Mouse (Mus musculus) myocyte (in vitro differentiated cells): Measurements from ENCODE around the gene Gm49337. TPM values are rescaled to one million over a fixed set of nuclear protein-coding genes. Genes with fewer than 3 reads are reported as not detected.

Experiments used
- H3K27me3 ChIP-seq: one replicate; pipeline ENCODE4 v1.6.1; 2011; ENCODE audit not compliant: control insufficient read depth, insufficient read depth, insufficient read length
- H3K36me3 ChIP-seq: one replicate; pipeline ENCODE4 v1.6.1; 2011; ENCODE audit not compliant: control insufficient read depth, insufficient read depth
- H3K4me2 ChIP-seq: one replicate; pipeline ENCODE4 v1.6.1; 2011; ENCODE audit warnings: low read depth, control low read depth
- H3K4me3 ChIP-seq: one replicate; pipeline ENCODE4 v1.5.1; 2011; ENCODE audit warnings: mild to moderate bottlenecking, control low read depth, moderate library complexity
- H3K79me2 ChIP-seq: one replicate; pipeline ENCODE4 v1.6.1; 2011; ENCODE audit not compliant: control insufficient read depth, insufficient read depth
- H3ac ChIP-seq: one replicate; pipeline ENCODE4 v1.6.1; 2011; ENCODE audit not compliant: control insufficient read depth, insufficient read length
- CEBPB ChIP-seq: IDR thresholded peaks from 2 replicates; pipeline ENCODE4 v1.6.1; 2011; ENCODE audit warnings: mild to moderate bottlenecking, moderate library complexity; ENCODE audit not compliant: poor library complexity, insufficient read depth, severe bottlenecking
- E2F4 ChIP-seq: IDR thresholded peaks from one replicate; pipeline ENCODE4 v1.6.1; 2011; ENCODE audit warnings: mild to moderate bottlenecking, control low read depth, moderate library complexity; ENCODE audit not compliant: insufficient read depth
- MAX ChIP-seq: IDR thresholded peaks from one replicate; pipeline ENCODE4 v1.6.1; 2011; ENCODE audit warnings: low read depth, mild to moderate bottlenecking, control low read depth
- MYOD1 ChIP-seq, 3 experiments: IDR thresholded peaks; one replicate each; pipeline ENCODE4 v1.6.1; 2011; ENCODE audit warnings: control low read depth in 2 of 3, low read depth in 2 of 3, mild to moderate bottlenecking in 2 of 3, moderate library complexity in 1 of 3; ENCODE audit not compliant: insufficient read length in 2 of 3, control insufficient read depth in 1 of 3
- MYOG ChIP-seq, 3 experiments: IDR thresholded peaks; one replicate each; pipeline ENCODE4 v1.6.1; 2011; ENCODE audit warnings: control low read depth in 2 of 3, low read depth in 2 of 3, mild to moderate bottlenecking in 2 of 3; ENCODE audit not compliant: insufficient read length in 2 of 3, control insufficient read depth in 1 of 3, insufficient read depth in 1 of 3
- POLR2A ChIP-seq: IDR thresholded peaks from one replicate; pipeline ENCODE4 v1.6.1; 2011; ENCODE audit warnings: low read depth, mild to moderate bottlenecking, control low read depth, moderate library complexity; ENCODE audit not compliant: insufficient read length
- POLR2AphosphoS2 ChIP-seq: IDR thresholded peaks from one replicate; pipeline ENCODE4 v1.6.1; 2011; ENCODE audit warnings: low read depth, control low read depth; ENCODE audit not compliant: insufficient read length
- REST ChIP-seq: IDR thresholded peaks from one replicate; pipeline ENCODE4 v1.6.1; 2011; ENCODE audit warnings: mild to moderate bottlenecking, control low read depth, moderate library complexity; ENCODE audit not compliant: insufficient read depth, insufficient read length
- SRF ChIP-seq: IDR thresholded peaks from one replicate; pipeline ENCODE4 v1.6.1; 2011; ENCODE audit warnings: low read depth; ENCODE audit not compliant: control insufficient read depth, insufficient read length
- TCF12 ChIP-seq: IDR thresholded peaks from one replicate; pipeline ENCODE4 v1.6.1; 2011; ENCODE audit warnings: mild to moderate bottlenecking, control low read depth; ENCODE audit not compliant: poor library complexity, insufficient read depth, severe bottlenecking
- TCF3 ChIP-seq: IDR thresholded peaks from one replicate; pipeline ENCODE4 v1.6.1; 2011; ENCODE audit warnings: low read depth, control low read depth; ENCODE audit not compliant: insufficient read length
- USF1 ChIP-seq: IDR thresholded peaks from one replicate; pipeline ENCODE4 v1.6.1; 2011; ENCODE audit warnings: low read depth, mild to moderate bottlenecking, control low read depth, moderate library complexity
- polyA plus RNA-seq: library from polyadenylated mRNA; unstranded; fragments of >200 nt; fragmentation: generic; extraction: Trizol; gene quantifications from one replicate; pipeline ENCODE4 v1.2.1, GENCODE M21; 2012; ENCODE audit warnings: missing spikeins

Gm49337 gene
- polyA plus RNA-seq, 1 experiment: not detected

GRCm38 (mm10) chr4:116141736-116142135 is 31.4 kb upstream of the Gm49337 start:
- H3K27me3 ChIP-seq: no peaks in the 10 kb centered on the region
- peaks cover under 1% of the 10 kb centered on the region for H3K36me3 ChIP-seq
- no peaks in the 10 kb centered on the region for H3K79me2 ChIP-seq
- TF ChIP-seq TCF3: no peak
- TF ChIP-seq SRF: no peak
- no peak for TF ChIP-seq MAX
- no peak for TF ChIP-seq POLR2A
- no peak for TF ChIP-seq POLR2AphosphoS2
- no peak for TF ChIP-seq TCF12
- TF ChIP-seq MYOD1 (IDR thresholded peaks at IDR 0.05; ENCODE audit: control insufficient read depth in 1 of 3, insufficient read length in 2 of 3, low read depth in 2 of 3): no peak
- no peak for TF ChIP-seq USF1
- TF ChIP-seq CEBPB: no peak
- no peak for TF ChIP-seq REST
- no peak for TF ChIP-seq E2F4
- H3K4me3 ChIP-seq: no peak overlapping the region
- H3K4me2 ChIP-seq: no peak overlapping the region
- H3ac ChIP-seq: no peak overlapping the region

- Histone ChIP-seq H3K4me3 (no peak overlapping the region), H3K79me2 (no peaks in the 10 kb centered on the region), H3K27me3 (no peaks in the 10 kb centered on the region), H3ac (no peak overlapping the region), H3K36me3 (no peaks in the 10 kb centered on the region), H3K4me2 (no peak overlapping the region)
- TF ChIP-seq MAX: no peak
- TF ChIP-seq SRF: no peak
- no peak for TF ChIP-seq USF1
- no peak for TF ChIP-seq MYOG (IDR thresholded peaks at IDR 0.05; ENCODE audit: control insufficient read depth in 1 of 3, insufficient read depth in 1 of 3, insufficient read length in 2 of 3, low read depth in 2 of 3)
- TF ChIP-seq CEBPB: no peak
- no peak for TF ChIP-seq POLR2AphosphoS2
Measured at GRCm38 (mm10) chr4:116142269-116142668, 30.9 kb upstream of the Gm49337 start.

- H3K27me3 ChIP-seq: no peaks in the 10 kb centered on the region
- peak overlapping the region; percentile 46 for H3K4me3 ChIP-seq
- no peak overlapping the region for H3ac ChIP-seq
- TF ChIP-seq TCF3 (no peak), TCF12 (no peak), POLR2A (no peak), MYOD1 (IDR thresholded peaks at IDR 0.05; ENCODE audit: control insufficient read depth in 1 of 3, insufficient read length in 2 of 3, low read depth in 2 of 3) (no peak), MAX (no peak), POLR2AphosphoS2 (no peak), CEBPB (no peak), E2F4 (no peak), USF1 (no peak)
- peak overlapping the region; percentile 77 for H3K4me2 ChIP-seq
- H3K79me2 ChIP-seq: no peaks in the 10 kb centered on the region
- H3K36me3 ChIP-seq: no peaks in the 10 kb centered on the region
Measured at GRCm38 (mm10) chr4:116143317-116143811, 29.8 kb upstream of the Gm49337 start.

GRCm38 (mm10) chr4:116143891-116144717 is 29.1 kb upstream of the Gm49337 start:
- Histone ChIP-seq H3ac (peak overlapping the region; percentile 2), H3K4me3 (peak overlapping the region; percentile 46), H3K27me3 (no peaks in the 10 kb centered on the region), H3K36me3 (no peaks in the 10 kb centered on the region), H3K79me2 (no peaks in the 10 kb centered on the region), H3K4me2 (peak overlapping the region; percentile 77)
- peak; percentile 40 for TF ChIP-seq POLR2A
- no peak for TF ChIP-seq REST

- Histone ChIP-seq H3K27me3 (no peaks in the 10 kb centered on the region), H3ac (peak overlapping the region; percentile 68), H3K36me3 (peaks cover 19% of the 10 kb centered on the region), H3K4me2 (peak overlapping the region; percentile 79), H3K4me3 (peak overlapping the region; percentile 95), H3K79me2 (peaks cover 20% of the 10 kb centered on the region)
- TF ChIP-seq REST: no peak
- TF ChIP-seq POLR2AphosphoS2: no peak
- no peak for TF ChIP-seq USF1
- TF ChIP-seq POLR2A: no peak
- no peak for TF ChIP-seq CEBPB
- TF ChIP-seq MYOG (IDR thresholded peaks at IDR 0.05; ENCODE audit: control insufficient read depth in 1 of 3, insufficient read depth in 1 of 3, insufficient read length in 2 of 3, low read depth in 2 of 3): no peak
- no peak for TF ChIP-seq MYOD1 (IDR thresholded peaks at IDR 0.05; ENCODE audit: control insufficient read depth in 1 of 3, insufficient read length in 2 of 3, low read depth in 2 of 3)
- no peak for TF ChIP-seq SRF
- TF ChIP-seq MAX: no peak
- no peak for TF ChIP-seq E2F4
- no peak for TF ChIP-seq TCF3
- no peak for TF ChIP-seq TCF12
Measured at GRCm38 (mm10) chr4:116149812-116150155, 23.4 kb upstream of the Gm49337 start.
